Mouse (Mus musculus) fibroblast of lung, adult 2 months (primary cell): ENCODE results near the gene Zc3h10.
A peak's percentile ranks its signal among the peaks of the same experiment; 100 is the strongest.
"Not testable (repeated sequence)": the region's sequence is repeated elsewhere in the genome, so short reads cannot be mapped to it uniquely, and the experiment has no call there.

Experiments
- DNase-seq: peaks from one replicate; pipeline ENCODE4 v3.0.0-alpha.2; 2011; ENCODE audit warnings: low read depth

Gene Zc3h10

GRCm38 (mm10) chr10:128524111-128524731, 23.4 kb downstream of the Zc3h10 start:
- no peak for DNase-seq

- DNase-seq = no peak
Measured at GRCm38 (mm10) chr10:128522351-128522750, 25.2 kb downstream of the Zc3h10 start.

- no peak for DNase-seq
Measured at GRCm38 (mm10) chr10:128520591-128520990, 27.0 kb downstream of the Zc3h10 start.

- DNase-seq = no peak
Measured at GRCm38 (mm10) chr10:128518833-128519232, 28.7 kb downstream of the Zc3h10 start.

- DNase-seq = no peak
Measured at GRCm38 (mm10) chr10:128516677-128517076, 30.9 kb downstream of the Zc3h10 start.

- DNase-seq = no peak
Measured at GRCm38 (mm10) chr10:128516029-128516428, 31.5 kb downstream of the Zc3h10 start.

GRCm38 (mm10) chr10:128515044-128515443, 32.5 kb downstream of the Zc3h10 start:
- DNase-seq = no peak

GRCm38 (mm10) chr10:128511761-128512160, 35.8 kb downstream of the Zc3h10 start:
- DNase-seq = no peak

GRCm38 (mm10) chr10:128511189-128511588, 36.4 kb downstream of the Zc3h10 start:
- no peak for DNase-seq

- no peak for DNase-seq
Measured at GRCm38 (mm10) chr10:128510301-128510700, 37.3 kb downstream of the Zc3h10 start.

GRCm38 (mm10) chr10:128509831-128510230, 37.7 kb downstream of the Zc3h10 start:
- no peak for DNase-seq

- DNase-seq = no peak
Measured at GRCm38 (mm10) chr10:128509203-128509602, 38.4 kb downstream of the Zc3h10 start.

- no peak for DNase-seq
Measured at GRCm38 (mm10) chr10:128508260-128508659, 39.3 kb downstream of the Zc3h10 start.

- no peak for DNase-seq
Measured at GRCm38 (mm10) chr10:128505974-128506373, 41.6 kb downstream of the Zc3h10 start.

- not testable (repeated sequence) for DNase-seq
Measured at GRCm38 (mm10) chr10:128505371-128505667, 42.3 kb downstream of the Zc3h10 start.

- no peak for DNase-seq
Measured at GRCm38 (mm10) chr10:128504641-128505370, 42.8 kb downstream of the Zc3h10 start.

GRCm38 (mm10) chr10:128504012-128504411, 43.6 kb downstream of the Zc3h10 start:
- DNase-seq = no peak

- DNase-seq = no peak
Measured at GRCm38 (mm10) chr10:128503532-128503931, 44.0 kb downstream of the Zc3h10 start.

GRCm38 (mm10) chr10:128502341-128502740, 45.2 kb downstream of the Zc3h10 start:
- no peak for DNase-seq

GRCm38 (mm10) chr10:128499116-128499671, 48.4 kb downstream of the Zc3h10 start:
- no peak for DNase-seq

- DNase-seq = peak; percentile 85
Measured at GRCm38 (mm10) chr10:128498590-128498989, 49.0 kb downstream of the Zc3h10 start, which contains the start of gene Myl6b. TSS of gene Myl6b (minus strand) at chr10:128498685.

- no peak for DNase-seq
Measured at GRCm38 (mm10) chr10:128497134-128497737, 50.3 kb downstream of the Zc3h10 start.

GRCm38 (mm10) chr10:128496509-128497077, 51.0 kb downstream of the Zc3h10 start:
- no peak for DNase-seq
